Mouse (Mus musculus): ENCODE measurements around the gene Ccdc152.

Gene Ccdc152

DNA sequence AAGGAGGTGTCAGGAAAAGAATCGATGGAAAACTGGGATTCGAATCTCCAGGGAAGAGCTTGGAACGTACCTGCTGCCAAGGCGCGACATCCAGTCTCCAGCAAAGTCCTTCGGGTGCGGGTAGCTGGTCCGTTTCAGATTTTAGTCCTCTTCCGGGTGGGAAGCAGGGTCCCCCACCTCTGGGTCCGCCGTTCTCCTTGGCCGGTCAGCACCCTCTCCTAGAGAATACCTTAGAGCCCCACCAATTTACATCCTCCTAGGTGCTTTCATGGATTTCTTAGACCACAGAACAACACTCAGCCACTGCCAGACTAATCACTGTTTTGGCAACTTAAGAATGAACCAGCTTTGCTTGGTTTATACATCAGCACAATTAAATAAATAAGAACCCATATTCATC lies at the start of gene Ccdc152:
Gene Ccdc152 (minus strand): TSS at position 101 of the 400 bp plus-strand sequence.
- DNase-seq (ENCODE audit: extremely low spot score, low spot score) = no peak

DNA sequence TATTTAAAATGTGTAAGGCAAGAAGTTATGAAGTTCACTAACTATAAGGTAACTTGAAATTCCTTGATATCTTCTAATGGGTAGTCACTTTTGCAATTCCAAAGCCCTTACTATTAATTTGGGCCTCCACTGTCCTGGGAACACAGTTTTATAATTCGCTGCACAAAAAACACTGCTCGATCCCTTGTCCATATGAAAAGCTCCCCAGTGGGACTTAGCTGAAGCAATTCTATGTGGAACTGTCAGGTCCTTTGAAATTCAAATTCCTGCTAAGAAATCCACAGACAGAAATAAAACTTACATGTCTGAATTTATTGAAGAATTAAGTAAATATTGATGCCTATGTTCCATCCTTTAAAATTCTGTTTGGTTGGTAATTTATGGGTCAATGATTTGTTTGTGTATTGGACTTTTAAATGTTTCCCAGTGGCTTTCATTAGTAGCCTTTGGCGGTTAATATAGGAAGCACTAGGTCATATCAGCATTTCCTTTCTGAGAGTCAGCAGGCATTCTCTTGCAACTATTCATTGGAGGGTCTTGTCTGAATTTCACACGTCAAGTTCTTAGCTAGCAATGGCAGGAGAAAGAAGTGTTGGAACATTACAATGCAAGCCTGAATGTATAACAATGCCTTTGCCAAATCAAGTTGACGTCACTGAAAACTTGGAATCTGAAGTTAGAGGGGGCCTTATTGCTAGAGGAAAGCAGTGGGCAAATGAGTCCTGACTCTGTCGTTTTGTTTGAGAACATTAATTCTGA lies 46.2 kb upstream of the Ccdc152 start:
- DNase-seq (ENCODE audit: extremely low spot score, low spot score) = no peak

DNA sequence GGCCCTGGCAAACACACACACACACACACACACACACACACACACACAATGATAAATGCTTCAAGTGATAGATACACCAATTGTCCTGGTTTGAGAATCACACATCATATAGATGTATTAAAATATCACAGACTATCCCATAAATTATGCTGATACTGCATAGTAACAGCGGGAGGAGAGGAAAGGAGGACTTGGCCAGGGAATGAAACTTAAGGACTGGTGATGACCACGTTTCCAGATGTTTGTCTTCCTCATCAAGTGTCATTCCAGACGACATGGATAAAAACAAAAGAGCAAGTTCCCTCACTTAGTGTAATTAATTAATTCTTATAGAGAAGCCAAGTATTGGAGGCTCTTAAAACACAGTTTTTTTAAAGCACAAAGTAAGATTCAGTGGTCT lies 43.4 kb upstream of the Ccdc152 start:
- DNase-seq (ENCODE audit: extremely low spot score, low spot score) = no peak

DNA sequence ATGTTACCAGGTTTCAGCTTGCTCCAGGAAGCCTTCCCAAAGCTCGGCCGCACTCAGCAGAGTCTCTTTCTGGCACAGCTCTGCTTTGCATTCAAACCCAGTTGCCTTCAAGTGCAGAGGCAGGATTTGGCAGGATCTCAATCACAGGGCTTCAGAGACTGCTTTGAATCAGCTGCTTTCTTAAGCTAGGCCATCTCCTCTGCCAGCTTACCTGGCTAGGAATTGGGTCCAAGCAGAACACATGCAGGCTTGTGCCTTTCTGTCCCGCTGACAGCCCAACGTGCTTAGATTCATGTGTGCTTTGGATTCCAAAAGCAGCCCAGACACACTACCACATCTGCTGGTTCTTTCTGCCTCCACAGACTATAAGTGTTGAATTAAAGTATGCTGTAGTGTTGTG lies 41.2 kb upstream of the Ccdc152 start:
- no peak for DNase-seq (ENCODE audit: extremely low spot score, low spot score)

DNA sequence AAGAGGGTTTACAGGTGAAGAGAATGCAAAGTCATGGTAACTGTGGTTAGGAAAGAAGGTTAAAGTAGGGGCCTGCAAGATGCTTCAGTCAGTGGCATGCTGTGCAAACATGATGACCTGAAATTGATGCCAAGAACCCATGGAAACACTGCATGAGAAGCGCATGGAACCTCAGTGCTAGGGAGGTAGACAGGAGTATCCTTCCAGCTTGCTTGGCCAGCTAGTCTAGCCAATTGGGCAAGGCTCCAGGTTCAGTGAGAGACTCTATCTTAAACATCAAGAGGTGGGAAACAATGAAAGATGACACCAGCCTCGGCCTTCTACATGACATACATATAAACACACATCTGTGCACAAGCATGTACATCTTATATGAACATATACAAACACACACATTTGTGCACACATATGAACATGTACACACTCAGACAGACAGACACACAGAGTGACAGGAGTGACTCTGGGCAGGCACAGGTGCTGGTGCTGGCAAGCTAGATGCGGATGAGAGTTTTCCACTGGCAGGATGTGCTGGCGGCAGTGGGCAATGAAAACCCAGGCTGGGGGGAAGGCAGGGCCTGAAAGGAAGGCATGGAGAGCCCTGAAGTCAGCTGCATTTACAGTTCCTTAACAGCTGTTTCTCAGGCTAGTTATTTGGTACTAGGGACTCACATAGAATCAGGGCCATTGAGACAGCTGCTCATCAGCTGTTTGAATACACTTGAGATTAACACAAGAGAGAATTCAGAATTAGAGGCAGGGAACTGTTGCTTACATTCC lies 38.7 kb upstream of the Ccdc152 start:
- no peak for DNase-seq (ENCODE audit: extremely low spot score, low spot score)

DNA sequence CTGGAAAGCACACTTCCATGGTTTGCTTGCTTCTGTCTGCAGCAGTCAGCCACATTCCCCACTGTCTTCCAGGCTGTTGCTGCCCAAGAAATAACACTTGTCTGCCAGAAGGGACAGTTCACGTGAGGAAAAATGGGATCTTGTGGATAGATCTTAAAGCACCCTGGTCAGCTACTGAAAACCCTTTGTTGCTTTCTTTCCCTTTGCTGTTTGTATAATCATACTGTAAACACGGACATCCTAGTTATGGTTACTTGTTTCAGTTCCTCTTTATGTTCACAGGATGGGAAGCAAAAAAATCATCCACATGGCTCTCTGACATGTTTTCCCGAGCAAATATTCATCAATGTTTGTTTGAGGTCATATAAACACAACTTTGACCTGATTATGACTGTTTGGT lies 36.5 kb upstream of the Ccdc152 start:
- no peak for DNase-seq (ENCODE audit: extremely low spot score, low spot score)

DNA sequence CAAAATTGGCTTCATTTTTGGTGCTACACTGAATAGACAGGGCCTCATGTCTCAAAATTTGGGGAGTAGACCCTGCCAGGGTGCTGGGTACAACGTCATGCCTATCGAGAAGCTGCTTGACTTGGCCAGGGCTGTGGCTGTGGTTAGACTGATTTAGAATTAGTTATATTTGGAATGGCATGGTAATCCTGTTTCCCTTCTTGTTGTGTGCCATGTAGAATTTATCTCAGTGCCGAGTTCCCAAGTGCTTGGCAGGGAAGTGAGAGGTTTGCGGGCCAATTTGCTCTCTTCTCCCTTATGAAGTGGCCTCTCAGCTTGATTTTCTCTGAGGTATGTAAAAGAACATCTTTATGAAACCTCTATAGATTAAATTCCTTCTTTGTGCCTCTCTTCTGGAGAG lies 29.2 kb upstream of the Ccdc152 start:
- no peak for DNase-seq (ENCODE audit: extremely low spot score, low spot score)

DNA sequence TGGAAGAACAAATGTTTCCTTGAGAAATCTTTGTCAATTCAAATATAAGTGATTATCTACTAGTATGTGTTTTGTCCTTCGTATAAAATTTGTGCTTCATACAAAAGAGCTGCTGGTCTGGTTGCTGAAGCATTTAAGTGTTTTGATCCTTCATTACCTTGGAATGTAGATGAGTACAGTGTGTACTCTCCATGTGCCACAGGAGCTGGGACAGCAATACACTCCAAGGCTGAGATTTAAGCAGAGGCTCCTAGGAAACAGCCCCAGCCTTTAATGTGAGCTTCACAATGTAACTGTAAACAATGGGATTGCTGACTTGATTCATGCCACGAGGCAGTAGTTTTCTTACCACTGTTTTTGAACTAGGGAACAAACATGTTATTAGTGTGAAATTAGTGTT lies 28.5 kb upstream of the Ccdc152 start:
- DNase-seq (ENCODE audit: extremely low spot score, low spot score) = no peak

DNA sequence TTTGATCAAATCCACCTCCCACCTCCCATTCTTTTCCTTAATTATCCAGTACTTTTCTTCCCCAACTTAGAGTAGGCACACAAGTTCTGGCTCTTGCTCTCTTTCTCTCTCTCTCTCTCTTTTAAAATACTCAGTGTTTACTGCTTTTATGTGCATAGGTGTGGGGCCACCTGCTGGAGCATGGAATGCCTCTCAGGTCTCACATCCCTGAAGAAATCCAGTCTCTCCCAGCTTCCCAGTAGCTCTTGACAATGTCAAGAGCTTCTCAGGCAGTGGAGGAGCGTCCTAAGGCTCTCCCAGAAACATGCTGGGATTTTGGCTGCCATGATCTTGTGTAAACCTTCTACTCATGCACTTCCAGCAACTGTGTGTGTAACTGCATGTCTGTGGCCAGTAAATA lies 27.0 kb upstream of the Ccdc152 start:
- DNase-seq (ENCODE audit: extremely low spot score, low spot score) = no peak

DNA sequence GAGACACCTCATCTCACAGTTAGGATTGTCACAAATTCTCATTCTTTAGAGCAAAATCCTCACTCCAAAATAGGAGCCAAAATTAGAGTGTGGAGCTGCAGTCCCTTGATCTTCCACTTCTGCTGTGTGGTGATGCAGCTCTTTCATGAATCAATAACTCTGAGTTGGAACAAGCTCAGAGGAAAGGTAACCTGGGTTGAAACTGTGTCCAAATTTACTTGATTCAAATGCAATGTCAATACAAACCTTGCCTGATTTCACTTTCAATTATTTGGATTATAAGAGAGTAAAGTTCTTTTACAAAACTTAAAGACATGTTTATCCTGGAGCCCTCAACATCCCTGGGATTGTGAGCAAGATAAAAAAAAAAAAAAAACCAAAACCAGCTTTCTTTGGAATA lies 19.7 kb upstream of the Ccdc152 start:
- no peak for DNase-seq (ENCODE audit: extremely low spot score, low spot score)

DNA sequence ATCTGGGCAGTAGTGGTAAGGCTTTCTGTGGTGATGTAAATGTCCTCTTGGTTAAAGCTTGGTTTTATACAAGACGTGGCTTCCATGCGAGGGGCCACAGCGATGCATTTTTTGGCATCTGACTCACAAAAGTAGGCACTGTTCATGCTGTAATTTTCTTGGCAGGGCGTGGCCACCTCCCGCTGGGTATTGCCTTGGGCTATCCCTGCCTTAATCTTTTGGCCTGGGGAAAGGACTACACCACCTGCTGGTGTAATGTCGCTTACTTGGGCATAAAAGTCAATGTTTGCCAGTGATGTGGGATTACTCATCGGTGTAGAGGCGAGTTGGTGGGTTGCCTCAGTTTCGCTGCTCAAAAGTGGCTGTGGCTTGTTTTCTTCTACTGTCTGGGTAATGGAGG lies 16.6 kb upstream of the Ccdc152 start:
- DNase-seq (ENCODE audit: extremely low spot score, low spot score) = no peak

DNA sequence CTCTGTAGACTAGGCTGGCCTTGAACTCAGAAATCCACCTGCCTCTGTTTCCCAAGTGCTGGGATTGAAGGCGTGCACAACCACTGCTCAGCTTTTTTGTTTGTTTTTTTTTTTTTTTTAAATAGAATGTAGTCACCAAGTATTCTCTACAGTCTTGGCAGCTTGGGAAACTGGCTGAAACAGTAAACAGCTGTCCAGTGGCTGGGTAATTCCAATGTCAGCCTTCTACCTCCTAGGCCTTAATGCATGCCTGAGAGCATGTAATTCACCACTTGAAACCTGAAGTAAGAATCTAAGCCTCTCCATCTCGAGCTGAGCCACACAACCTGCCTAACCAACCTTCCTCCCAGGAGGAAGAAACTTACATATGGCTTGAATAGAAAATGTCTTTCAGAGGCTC lies 13.3 kb upstream of the Ccdc152 start:
- no peak for DNase-seq (ENCODE audit: extremely low spot score, low spot score)

DNA sequence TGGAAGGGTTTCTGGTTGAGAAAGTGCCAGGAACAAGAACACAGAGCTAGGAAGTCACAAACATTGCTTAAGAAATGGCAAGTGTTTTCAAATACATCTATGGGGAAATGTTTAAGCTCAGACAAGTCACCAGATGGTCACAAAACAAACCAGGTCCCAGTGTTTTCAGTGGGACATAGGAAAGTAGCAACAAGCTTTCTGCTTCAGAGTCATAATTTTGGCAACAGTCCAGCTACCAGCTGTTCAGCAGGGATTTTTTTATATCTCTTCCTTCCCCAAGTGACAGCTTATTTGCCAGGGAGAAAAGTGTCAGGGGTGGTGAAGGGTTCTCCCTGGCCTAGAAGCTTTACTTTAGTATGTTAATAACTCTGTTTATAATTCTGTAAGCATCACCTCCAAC lies 9.6 kb upstream of the Ccdc152 start:
- DNase-seq (ENCODE audit: extremely low spot score, low spot score) = no peak

DNA sequence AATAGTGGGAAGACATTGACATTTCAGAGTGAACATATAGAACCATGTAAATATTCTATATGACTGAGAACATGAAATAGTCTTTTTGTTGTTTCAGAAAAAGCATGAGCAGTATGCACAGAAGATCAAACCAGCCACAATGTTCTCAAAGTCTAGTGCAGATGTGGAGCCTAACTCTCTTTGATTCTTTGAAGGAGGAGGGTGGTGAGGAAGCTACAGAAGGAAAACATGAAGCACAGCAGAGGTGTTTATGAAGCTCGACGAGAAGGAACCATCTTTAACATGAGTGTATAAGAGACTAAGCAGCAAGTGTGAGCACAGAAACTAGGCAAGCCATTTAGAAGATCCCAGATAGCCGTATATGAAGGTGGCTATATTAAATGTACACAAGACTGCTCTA lies 6.5 kb upstream of the Ccdc152 start:
- no peak for DNase-seq (ENCODE audit: extremely low spot score, low spot score)

DNA sequence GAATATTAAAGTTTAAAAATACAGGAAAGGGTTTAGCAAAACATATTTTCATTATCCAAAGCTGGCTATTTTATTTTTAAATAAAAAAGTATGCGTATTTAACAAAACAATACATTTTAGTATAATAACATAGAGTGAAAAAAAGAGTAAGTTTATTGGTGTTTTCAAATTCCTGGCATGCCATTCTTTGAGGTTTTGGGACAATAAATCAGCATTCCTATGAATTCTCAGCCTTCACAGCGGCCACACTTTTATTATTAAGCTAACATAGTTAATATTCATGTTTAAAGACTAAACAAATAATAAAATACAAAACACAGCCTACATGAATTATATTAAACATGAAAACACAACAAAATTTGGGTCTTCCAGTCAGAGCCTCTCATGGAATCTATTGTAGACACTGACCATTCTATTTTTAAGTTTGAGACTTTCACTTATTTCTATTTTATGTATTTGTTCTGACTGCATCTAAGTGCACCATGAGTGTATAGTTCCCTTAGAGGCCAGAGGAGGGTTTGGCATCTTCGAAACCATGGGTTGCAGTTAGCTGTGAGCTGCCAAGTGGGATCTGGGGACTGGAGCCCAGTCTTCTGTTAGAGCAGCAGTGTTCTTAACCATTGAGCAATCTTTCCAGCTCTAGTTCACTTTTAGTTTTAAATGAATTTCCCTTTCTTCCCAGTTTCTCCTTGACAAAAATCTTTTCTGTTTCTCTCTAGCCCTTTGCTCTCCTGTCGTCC lies 2.8 kb downstream of the Ccdc152 start:
- no peak for DNase-seq (ENCODE audit: extremely low spot score, low spot score)

DNA sequence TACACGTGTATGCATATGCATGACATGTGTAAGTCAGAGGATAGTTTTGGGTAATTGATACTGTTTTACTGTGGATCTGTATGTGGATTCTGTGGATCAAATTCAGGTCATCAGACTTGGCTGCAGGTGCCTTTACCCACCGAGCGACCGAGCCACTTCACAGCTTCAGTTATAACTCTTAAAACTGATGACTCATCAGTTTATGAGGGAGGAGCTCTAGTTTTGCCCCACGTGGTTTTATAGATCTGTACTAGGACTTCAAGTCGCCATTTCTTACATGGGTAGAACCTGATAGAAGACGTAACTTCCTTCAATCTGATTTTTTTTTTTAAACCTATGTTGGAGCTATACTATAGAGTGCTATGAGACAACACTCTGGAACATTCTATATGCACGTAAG lies 5.7 kb downstream of the Ccdc152 start:
- no peak for DNase-seq (ENCODE audit: extremely low spot score, low spot score)

DNA sequence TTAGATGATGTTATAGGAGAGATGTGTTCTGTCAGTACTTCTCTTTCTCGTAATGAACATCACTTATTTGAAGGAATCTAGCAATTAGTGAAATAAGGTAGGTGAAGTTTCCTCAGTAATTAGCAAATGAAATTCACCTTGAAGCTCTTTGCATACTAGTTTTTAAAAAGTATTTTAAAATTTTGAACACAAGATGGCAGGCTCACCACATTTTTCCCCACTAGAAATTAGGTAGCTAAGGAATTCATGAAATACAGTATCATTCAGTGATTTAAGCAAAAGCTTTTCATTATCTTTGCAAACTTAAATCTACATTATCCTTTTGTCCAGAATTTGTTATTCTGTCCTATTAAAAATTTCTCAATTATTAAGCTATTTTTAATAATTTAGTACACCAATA lies 7.3 kb downstream of the Ccdc152 start:
- DNase-seq (ENCODE audit: extremely low spot score, low spot score) = no peak

DNA sequence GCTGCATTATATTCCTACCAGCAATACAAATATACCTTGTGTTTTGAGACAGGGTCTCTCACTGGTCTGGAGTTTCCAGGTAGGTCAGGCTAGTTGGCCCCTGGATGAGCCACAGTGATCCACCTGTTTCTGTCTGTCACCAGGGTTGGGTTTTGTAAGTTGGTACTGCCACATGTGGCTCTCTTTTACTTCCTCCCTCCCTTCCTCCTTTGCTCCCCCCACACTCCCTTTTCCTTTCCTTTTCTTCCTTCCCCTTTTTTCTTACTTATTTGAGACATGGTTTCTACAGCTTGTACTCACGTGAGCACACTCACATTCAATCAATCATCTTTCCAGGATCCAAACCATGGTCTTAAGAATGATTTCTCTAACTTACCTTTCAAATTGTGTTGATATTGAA lies 9.8 kb downstream of the Ccdc152 start:
- DNase-seq (ENCODE audit: extremely low spot score, low spot score) = no peak

DNA sequence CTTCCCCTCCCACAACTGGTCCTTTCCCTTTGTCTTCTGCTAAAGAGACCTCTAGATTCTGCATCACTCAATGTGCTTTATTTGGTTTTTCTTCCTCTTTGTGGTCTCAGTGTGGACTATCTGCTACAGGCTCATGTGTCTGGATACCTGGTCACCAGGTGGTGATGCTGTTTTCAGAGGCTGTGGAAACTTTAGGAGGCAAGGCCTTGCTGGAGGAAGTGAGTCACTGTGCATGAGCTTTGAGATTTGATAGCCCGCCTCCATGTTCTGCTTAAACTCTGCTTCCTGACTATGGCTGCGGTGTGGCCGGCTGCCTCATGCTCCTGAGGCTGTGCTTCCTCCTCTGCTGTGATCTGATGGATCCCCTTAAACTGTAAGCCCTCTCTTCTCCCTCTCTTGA lies 12.9 kb downstream of the Ccdc152 start:
- DNase-seq (ENCODE audit: extremely low spot score, low spot score) = no peak

DNA sequence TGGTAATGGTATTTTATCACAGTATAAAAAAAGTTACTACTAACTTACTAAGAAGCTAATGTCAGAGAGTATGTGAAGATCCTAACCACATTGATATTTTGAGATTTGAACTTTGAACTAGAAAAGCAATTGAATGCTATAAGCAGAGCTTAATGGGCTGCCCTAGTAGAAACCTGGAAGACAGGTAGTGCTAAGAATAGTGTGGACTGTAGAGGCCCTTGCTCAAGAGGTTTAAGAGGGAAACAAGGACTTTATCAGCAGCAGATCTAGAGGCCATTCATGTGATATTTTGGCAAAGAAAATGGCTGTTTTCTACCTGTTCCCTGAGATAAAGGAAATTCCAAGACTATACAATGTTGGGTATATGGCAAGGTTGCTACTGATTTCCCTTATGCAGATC lies 17.3 kb downstream of the Ccdc152 start:
- no peak for DNase-seq (ENCODE audit: extremely low spot score, low spot score)

DNA sequence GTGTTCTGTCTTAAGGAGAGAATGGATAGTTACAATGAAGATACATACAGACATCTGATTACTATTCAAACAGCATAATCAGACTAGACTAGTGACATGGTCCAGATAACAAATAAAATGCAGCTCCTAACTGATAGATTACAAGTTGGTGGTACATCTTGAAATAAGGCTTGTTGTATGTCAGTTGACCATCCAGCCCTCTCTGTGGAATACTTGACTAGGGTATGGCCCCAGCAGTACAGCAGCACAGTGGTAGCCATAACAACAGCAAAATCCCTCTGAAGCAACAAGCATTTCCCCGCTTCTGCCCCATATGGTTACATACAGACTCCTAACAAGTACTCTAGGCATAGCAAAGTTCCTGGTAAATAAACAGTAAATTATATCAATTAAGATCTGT lies 21.6 kb downstream of the Ccdc152 start:
- DNase-seq (ENCODE audit: extremely low spot score, low spot score) = no peak

DNA sequence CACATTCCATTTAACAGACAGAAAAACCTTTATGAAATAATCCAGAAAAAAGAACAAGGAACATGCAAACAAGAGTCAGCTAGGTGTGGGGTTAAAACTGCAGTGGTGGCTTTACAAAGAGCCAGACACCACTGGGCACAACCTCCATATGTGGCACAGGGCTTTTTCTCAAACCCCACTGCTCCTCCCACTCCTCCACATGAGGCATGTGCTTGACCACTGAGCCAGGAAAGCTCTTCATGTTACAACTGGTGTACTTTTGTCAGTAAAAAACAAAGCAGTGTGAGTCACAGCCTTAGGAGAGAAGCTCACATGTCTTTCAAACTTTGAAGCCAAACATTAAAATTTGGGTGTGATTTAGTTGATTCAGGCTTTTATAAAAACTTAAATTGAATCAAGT lies 22.1 kb downstream of the Ccdc152 start:
- DNase-seq (ENCODE audit: extremely low spot score, low spot score) = no peak
